Mouse (Mus musculus): Measurements from ENCODE around the gene Hoxa11.

DNA sequence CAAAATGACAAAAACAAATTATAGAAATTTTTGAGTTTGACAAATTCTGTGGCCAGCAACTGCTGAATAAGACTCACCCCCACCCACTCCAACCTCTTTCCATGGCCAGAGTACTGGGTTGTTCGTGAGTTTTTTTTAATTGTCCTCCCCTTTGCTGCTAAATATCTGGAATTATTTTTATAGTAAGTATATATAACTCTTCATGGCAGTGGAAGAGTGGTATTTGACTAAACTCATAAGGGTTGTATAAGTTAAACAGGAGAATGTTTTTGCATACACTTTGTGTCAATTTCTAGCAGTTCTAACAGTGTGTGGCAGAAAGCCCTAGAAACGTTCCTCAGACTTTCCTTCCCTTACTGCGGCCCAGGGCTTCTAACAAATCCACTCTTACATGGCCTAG lies 22.1 kb upstream of the Hoxa11 start:
- TF ChIP-seq CTCF (IDR thresholded peaks at IDR 0.05; ENCODE audit: extremely low read depth, insufficient read depth, insufficient read length, insufficient replicate concordance) (no peak), POLR2A (IDR thresholded peaks at IDR 0.05; ENCODE audit: low read depth, low read length) (no peak)
